Mouse (Mus musculus) CH12.LX (cell line): ENCODE measurements at regions not wholly inside any gene's neighbourhood (a gene's known extent, or its start where the extent isn't known, plus 50 kb on each side); places are given as distances from the start of the nearest gene placed in this dataset.

ENCODE experiments used
- DNase-seq: peaks from one replicate; pipeline ENCODE4 v3.0.0-alpha.2; 2013; ENCODE audit errors: extremely low read depth
- H3K27ac ChIP-seq: 2 replicates; pipeline ENCODE4 v1.5.1; 2012; ENCODE audit warnings: low read depth, mild to moderate bottlenecking, control low read depth, moderate library complexity; ENCODE audit not compliant: insufficient read depth
- H3K27me3 ChIP-seq: replicated peaks from 2 replicates; pipeline ENCODE3; 2012; ENCODE audit warnings: inconsistent platforms
- H3K36me3 ChIP-seq, 2 experiments: replicated peaks in 1 of 2; 2 replicates each; pipeline versions ENCODE3 to v1.6.1; 2012; ENCODE audit warnings: inconsistent platforms in 1 of 2, low read length in 1 of 2, mild to moderate bottlenecking in 1 of 2, mixed read lengths in 1 of 2, moderate library complexity in 1 of 2; ENCODE audit not compliant: control insufficient read depth in 1 of 2, insufficient read depth in 1 of 2
- H3K4me1 ChIP-seq, 2 experiments: 2 replicates each; pipeline ENCODE4 v1.6.1; 2012; ENCODE audit warnings: inconsistent platforms in 1 of 2, moderate library complexity in 1 of 2; ENCODE audit not compliant: insufficient read depth in 2 of 2, control insufficient read depth in 1 of 2
- H3K4me2 ChIP-seq: 2 replicates; pipeline ENCODE4 v1.6.1; 2012; ENCODE audit warnings: low read depth, mild to moderate bottlenecking, control low read depth; ENCODE audit not compliant: poor library complexity, insufficient read depth, severe bottlenecking
- H3K4me3 ChIP-seq, 3 experiments: fragments of 150-350 bp in 1 of 3; sonication (generic) in 1 of 3; replicated peaks in 1 of 3; 2 replicates each; pipeline versions ENCODE3 to v1.5.1; 2011 to 2012; ENCODE audit warnings: low read depth in 2 of 3, low read length in 2 of 3, mild to moderate bottlenecking in 2 of 3, moderate library complexity in 2 of 3, control low read depth in 1 of 3, improper control_type of control experiment in 1 of 3, inconsistent platforms in 1 of 3, mixed read lengths in 1 of 3; ENCODE audit not compliant: poor library complexity in 1 of 3
- H3K79me2 ChIP-seq: replicated peaks from 2 replicates; pipeline ENCODE4 v1.6.1; 2012; ENCODE audit warnings: mild to moderate bottlenecking, moderate library complexity; ENCODE audit not compliant: control insufficient read depth, poor library complexity, insufficient read depth, severe bottlenecking; ENCODE audit errors: extremely low read depth
- H3K9ac ChIP-seq: 2 replicates; pipeline ENCODE4 v1.6.1; 2012; ENCODE audit warnings: low read depth, mild to moderate bottlenecking, control low read depth, moderate library complexity; ENCODE audit not compliant: insufficient read depth
- H3K9me3 ChIP-seq: replicated peaks from 2 replicates; pipeline ENCODE3; 2012; ENCODE audit warnings: low read length, inconsistent platforms, mixed read lengths
- ELF1 ChIP-seq: IDR thresholded peaks from 2 replicates; pipeline ENCODE4 v1.6.1; 2014; ENCODE audit warnings: low read depth, mild to moderate bottlenecking, inconsistent platforms, low read length, improper control_type of control experiment
- EP300 ChIP-seq: IDR thresholded peaks from 2 replicates; pipeline ENCODE4 v1.6.1; 2011; ENCODE audit warnings: low read length, improper control_type of control experiment
- GABPA ChIP-seq: IDR thresholded peaks from 2 replicates; pipeline ENCODE4 v1.6.1; 2012; ENCODE audit warnings: low read depth, low read length, improper control_type of control experiment, inconsistent platforms; ENCODE audit not compliant: insufficient replicate concordance
- JUN ChIP-seq: IDR thresholded peaks from 2 replicates; pipeline ENCODE4 v1.6.1; 2011; ENCODE audit warnings: low read depth, mild to moderate bottlenecking, low read length, improper control_type of control experiment, moderate library complexity; ENCODE audit not compliant: insufficient read depth
- MAFK ChIP-seq: IDR thresholded peaks from 2 replicates; pipeline ENCODE4 v1.6.1; 2011; ENCODE audit warnings: low read length, improper control_type of control experiment; ENCODE audit not compliant: insufficient replicate concordance
- MEF2A ChIP-seq: IDR thresholded peaks from 2 replicates; pipeline ENCODE4 v1.6.1; 2014; ENCODE audit warnings: low read depth, mild to moderate bottlenecking, inconsistent platforms, low read length, improper control_type of control experiment, borderline replicate concordance
- NRF1 ChIP-seq: IDR thresholded peaks from 2 replicates; pipeline ENCODE4 v1.6.1; 2014; ENCODE audit warnings: low read depth, mild to moderate bottlenecking, inconsistent platforms, low read length, improper control_type of control experiment, moderate library complexity
- POLR2AphosphoS2 ChIP-seq: IDR thresholded peaks from 2 replicates; pipeline ENCODE4 v1.6.1; 2011; ENCODE audit warnings: low read depth, low read length, improper control_type of control experiment
- RAD21 ChIP-seq: IDR thresholded peaks from 2 replicates; pipeline ENCODE4 v1.6.1; 2011; ENCODE audit warnings: low read depth, mild to moderate bottlenecking, low read length, improper control_type of control experiment, moderate library complexity
- SIN3A ChIP-seq: IDR thresholded peaks from 2 replicates; pipeline ENCODE4 v1.6.1; 2012; ENCODE audit warnings: low read length, improper control_type of control experiment, inconsistent platforms
- TBP ChIP-seq: conservative IDR thresholded peaks from 2 replicates; pipeline ENCODE4 v1.6.1; 2011; ENCODE audit warnings: low read depth, low read length, improper control_type of control experiment
- ZC3H11A ChIP-seq: IDR thresholded peaks from 2 replicates; pipeline ENCODE4 v1.6.1; 2012; ENCODE audit warnings: low read depth, mild to moderate bottlenecking, inconsistent platforms, low read length, improper control_type of control experiment
- ZKSCAN1 ChIP-seq: IDR thresholded peaks from 2 replicates; pipeline ENCODE4 v1.6.1; 2012; ENCODE audit warnings: low read depth, inconsistent platforms, low read length, improper control_type of control experiment, borderline replicate concordance
- ZNF384 ChIP-seq: IDR thresholded peaks from 2 replicates; pipeline ENCODE4 v1.6.1; 2012; ENCODE audit warnings: low read depth, low read length, improper control_type of control experiment, inconsistent platforms
- dilution Hi-C: fragments of 300-500 bp; cut with MboI; formaldehyde crosslinking; loops from 2 replicates; pipeline ENCODE4 v1.14.3; 2020; ENCODE audit warnings: low sequenced_read_pairs; ENCODE audit not compliant: extremely low pct_unique_long_range_greater_than_20kb, extremely low pct_ligation_motif_present
- in situ Hi-C: fragments of 300-500 bp; cut with MboI; formaldehyde crosslinking; loops from 3 replicates; pipeline ENCODE4 v1.14.3; 2019; ENCODE audit warnings: low sequenced_read_pairs, low pct_ligation_motif_present, low pct_unique_long_range_greater_than_20kb, mixed read lengths

- H3K4me2 ChIP-seq, result no peak overlapping the region
- TF ChIP-seq RAD21, result no peak
- no peak for TF ChIP-seq ZKSCAN1
- TF ChIP-seq MAFK, result no peak
- no peak for TF ChIP-seq SIN3A
- TF ChIP-seq MEF2A, result no peak
- no peak for TF ChIP-seq ELF1
- no peak for TF ChIP-seq ZNF384
- TF ChIP-seq GABPA, result no peak
- TF ChIP-seq TBP, result no peak
- TF ChIP-seq POLR2AphosphoS2, result no peak
- TF ChIP-seq NRF1, result no peak
- no peak for TF ChIP-seq ZC3H11A
- no peak for TF ChIP-seq JUN
- no peak for TF ChIP-seq EP300
- no peak overlapping the region for H3K4me3 ChIP-seq
- no peaks in the 10 kb centered on the region for H3K79me2 ChIP-seq
- dilution Hi-C loops (no loop called here), in situ Hi-C loops (no loop called here)
- H3K27ac ChIP-seq, result no peak overlapping the region
- no peak overlapping the region for H3K9ac ChIP-seq
- no peak for DNase-seq
- peaks cover 75% of the 10 kb centered on the region for H3K27me3 ChIP-seq
- no peaks in the 10 kb centered on the region for H3K36me3 ChIP-seq
- H3K9me3 ChIP-seq, result no peaks in the 10 kb centered on the region
- no peaks in the 10 kb centered on the region for H3K4me1 ChIP-seq
Measured at GRCm38 (mm10) chr8:84321841-84322240, 51.7 kb upstream of the Ccdc130 start.
